Mouse (Mus musculus) midbrain, postnatal 0 days (tissue): ENCODE measurements around the gene Tmem151b. TPM values are rescaled to one million over a fixed set of nuclear protein-coding genes. Genes with fewer than 3 reads are reported as not detected.
A peak's percentile ranks its signal among the peaks of the same experiment; 100 is the strongest.

Experiments used
- ATAC-seq: fragments of 200-750 bp; cut with Nextera tagmentation; 2 replicates; pipeline ENCODE4 v1.8.0; 2017; ENCODE audit warnings: moderate number of reproducible peaks, mild to moderate bottlenecking, moderate TSS enrichment, moderate library complexity; ENCODE audit not compliant: low FRiP score
- DNase-seq: peaks from one replicate; pipeline ENCODE4 v3.0.0-alpha.2; 2015; ENCODE audit warnings: low spot score
- H3K27ac ChIP-seq: fragments of 300-500 bp; sonication (generic); 2 replicates; pipeline ENCODE4 v1.5.1; 2014; ENCODE audit warnings: low read depth, mild to moderate bottlenecking, low read length, mixed read lengths
- H3K27me3 ChIP-seq: fragments of 300-500 bp; sonication (generic); 2 replicates; pipeline ENCODE4 v1.6.1; 2014; ENCODE audit warnings: low read length, control low read depth, mixed read lengths; ENCODE audit not compliant: insufficient read depth
- H3K36me3 ChIP-seq: fragments of 300-500 bp; sonication (generic); 2 replicates; pipeline ENCODE4 v1.6.1; 2014; ENCODE audit warnings: low read length, control low read depth, mixed read lengths; ENCODE audit not compliant: insufficient read depth
- H3K4me1 ChIP-seq: fragments of 300-500 bp; sonication (generic); 2 replicates; pipeline ENCODE4 v1.6.1; 2014; ENCODE audit warnings: mild to moderate bottlenecking, control low read depth, antibody characterized with exemption, low read length, mixed read lengths; ENCODE audit not compliant: insufficient read depth
- H3K4me2 ChIP-seq: fragments of 300-500 bp; sonication (generic); 2 replicates; pipeline ENCODE4 v1.6.1; 2014; ENCODE audit warnings: low read depth, mild to moderate bottlenecking, low read length, mixed read lengths; ENCODE audit not compliant: poor library complexity, severe bottlenecking
- H3K4me3 ChIP-seq: fragments of 300-500 bp; sonication (generic); 2 replicates; pipeline ENCODE4 v1.5.1; 2014; ENCODE audit warnings: low read depth, mild to moderate bottlenecking, low read length, moderate library complexity
- H3K9ac ChIP-seq: fragments of 300-500 bp; sonication (generic); replicated peaks from 2 replicates; pipeline ENCODE4 v1.6.1; 2014; ENCODE audit warnings: mild to moderate bottlenecking, low read length, moderate library complexity, mixed read lengths; ENCODE audit not compliant: poor library complexity, severe bottlenecking
- H3K9me3 ChIP-seq: fragments of 300-500 bp; sonication (generic); 2 replicates; pipeline ENCODE4 v1.6.1; 2016; ENCODE audit warnings: low read length, control low read depth
- CTCF ChIP-seq: IDR thresholded peaks from 2 replicates; pipeline ENCODE4 v1.5.1; 2016; ENCODE audit warnings: antibody characterized with exemption, mild to moderate bottlenecking
- WGBS: fragments of 180-500 bp; shearing (Covaris S2); extraction: QIAGEN DNeasy Blood & Tissue Kit; methylation state at CpG from one replicate; pipeline ENCODE4 v1.1.7; 2014; 5-methylcytosine and 5-hydroxymethylcytosine counted together
- polyA plus RNA-seq: library from polyadenylated mRNA; unstranded; fragments of >200 nt; fragmentation: Nextera tagmentation; extraction: Ambion mirVana; gene quantifications from 2 replicates; pipeline ENCODE4 v1.2.1, GENCODE M21; 2015
- total RNA-seq: library from RNA; depleted of rRNA; stranded (reverse); fragments of >200 nt; gene quantifications from 2 replicates; pipeline ENCODE4 v1.2.3, GENCODE M21; 2014

Gene Tmem151b
- total and polyA plus RNA-seq, 2 experiments from 2014 or later, result 29.1 to 95.6 TPM

GRCm38 (mm10) chr17:45556514-45557245 lies 7.2 kb upstream of the Tmem151b start:
- H3K27me3 ChIP-seq, result 0 out of 2 replicates have a peak, but pooled peaks cover 6% of the 10 kb centered on the region
- no peaks in the 10 kb centered on the region for H3K36me3 ChIP-seq
- ATAC-seq (no peak), DNase-seq (no peak)
- H3K9ac ChIP-seq, result peak overlapping the region; percentile 70
- TF ChIP-seq CTCF, result no peak
- peak overlapping the region; percentile 59; the same call in 1 of the 2 replicates for H3K4me3 ChIP-seq
- H3K27ac ChIP-seq, result no peak overlapping the region
- H3K4me1 ChIP-seq, result peaks cover 6% of the 10 kb centered on the region; the same call in 1 of the 2 replicates
- H3K4me2 ChIP-seq, result peak overlapping the region; percentile 98
- H3K9me3 ChIP-seq, result no peaks in the 10 kb centered on the region
- 79% methylated on average over 3 of the region's 3 CpGs for WGBS

GRCm38 (mm10) chr17:45556107-45556489 lies 6.6 kb upstream of the Tmem151b start:
- Histone ChIP-seq H3K4me3 (peak overlapping the region; percentile 59), H3K9me3 (no peaks in the 10 kb centered on the region), H3K4me1 (peaks cover 6% of the 10 kb centered on the region; the same call in 1 of the 2 replicates), H3K27ac (no peak overlapping the region), H3K36me3 (no peaks in the 10 kb centered on the region), H3K9ac (peak overlapping the region; percentile 70), H3K27me3 (0 out of 2 replicates have a peak, but pooled peaks cover 6% of the 10 kb centered on the region), H3K4me2 (peak overlapping the region; percentile 98)
- TF ChIP-seq CTCF, result no peak
- 2% methylated on average over 14 of the region's 14 CpGs for WGBS
- DNase-seq (no peak), ATAC-seq (no peak)

- peak within 1 kb of the TSS; percentile 59 for H3K4me3 ChIP-seq
- H3K4me2 ChIP-seq, result peak within 1 kb of the TSS; percentile 98
- TF ChIP-seq CTCF, result no peak
- no peaks in the 10 kb centered on the region for H3K9me3 ChIP-seq
- no peak within 1 kb of the TSS for H3K27ac ChIP-seq
- under 1% methylated on average over 45 of the region's 45 CpGs for WGBS
- peak within 1 kb of the TSS; percentile 70 for H3K9ac ChIP-seq
- peaks cover 6% of the 10 kb centered on the region; the same call in 1 of the 2 replicates for H3K4me1 ChIP-seq
- peak; percentile 59 for ATAC-seq
- no peaks in the 10 kb centered on the region for H3K36me3 ChIP-seq
- DNase-seq, result peak; percentile 90
- H3K27me3 ChIP-seq, result 0 out of 2 replicates have a peak, but pooled peaks cover 6% of the 10 kb centered on the region
Measured at GRCm38 (mm10) chr17:45555452-45556106, 6.1 kb upstream of the Tmem151b start, which contains the start of gene Nfkbie. Gene Nfkbie, plus strand, starts transcription at chr17:45555703.

- H3K27me3 ChIP-seq, result 0 out of 2 replicates have a peak, but pooled peaks cover 6% of the 10 kb centered on the region
- DNase-seq (no peak), ATAC-seq (no peak)
- 47% methylated on average over 1 of the region's 1 CpGs for WGBS
- no peak overlapping the region for H3K9ac ChIP-seq
- no peak for TF ChIP-seq CTCF
- H3K9me3 ChIP-seq, result no peaks in the 10 kb centered on the region
- H3K4me1 ChIP-seq, result peaks cover 6% of the 10 kb centered on the region; the same call in 1 of the 2 replicates
- no peaks in the 10 kb centered on the region for H3K36me3 ChIP-seq
- H3K4me2 ChIP-seq, result no peak overlapping the region
- no peak overlapping the region for H3K4me3 ChIP-seq
- H3K27ac ChIP-seq, result no peak overlapping the region
Measured at GRCm38 (mm10) chr17:45554420-45554819, 4.9 kb upstream of the Tmem151b start.

- WGBS, result 80% methylated on average over 3 of the region's 3 CpGs
- H3K9me3 ChIP-seq, result no peaks in the 10 kb centered on the region
- 0 out of 2 replicates have a peak, but pooled peaks cover 6% of the 10 kb centered on the region for H3K27me3 ChIP-seq
- H3K27ac ChIP-seq, result no peak overlapping the region
- H3K4me1 ChIP-seq, result peaks cover 9% of the 10 kb centered on the region; the same call in 1 of the 2 replicates
- H3K4me2 ChIP-seq, result no peak overlapping the region
- TF ChIP-seq CTCF, result no peak
- DNase-seq (no peak), ATAC-seq (no peak)
- H3K4me3 ChIP-seq, result no peak overlapping the region
- no peaks in the 10 kb centered on the region for H3K36me3 ChIP-seq
- no peak overlapping the region for H3K9ac ChIP-seq
Measured at GRCm38 (mm10) chr17:45553065-45553464, 3.6 kb upstream of the Tmem151b start.
